Mouse (Mus musculus) G1E (cell line): ENCODE data around the gene Fgfr2. TPM values are rescaled to one million over a fixed set of nuclear protein-coding genes. Genes with fewer than 3 reads are reported as not detected.

Experiments used
- ATAC-seq: 2 replicates; pipeline ENCODE4 v1.8.0; 2016; ENCODE audit warnings: mild to moderate bottlenecking; ENCODE audit not compliant: insufficient number of reproducible peaks, poor library complexity, low FRiP score, severe bottlenecking; ENCODE audit errors: extremely low read depth
- DNase-seq: peaks from one replicate; pipeline ENCODE4 v3.0.0; 2012; ENCODE audit warnings: low spot score
- H3K27me3 ChIP-seq: 2 replicates; pipeline ENCODE4 v1.6.1; 2012; ENCODE audit warnings: mild to moderate bottlenecking, low read length, inconsistent platforms; ENCODE audit not compliant: insufficient read depth
- H3K36me3 ChIP-seq: replicated peaks from 2 replicates; pipeline ENCODE3; 2012; ENCODE audit warnings: mild to moderate bottlenecking, inconsistent platforms
- H3K4me1 ChIP-seq: 2 replicates; pipeline ENCODE4 v1.6.1; 2012; ENCODE audit warnings: low read depth, low read length, inconsistent platforms, mixed read lengths; ENCODE audit not compliant: insufficient read depth
- H3K4me3 ChIP-seq: 2 replicates; pipeline ENCODE4 v1.5.1; 2012; ENCODE audit warnings: low read depth, mild to moderate bottlenecking, inconsistent platforms, low read length, moderate library complexity, mixed read lengths
- H3K9me3 ChIP-seq: replicated peaks from 2 replicates; pipeline ENCODE4 v1.6.1; 2012; ENCODE audit warnings: inconsistent platforms
- CTCF ChIP-seq: IDR thresholded peaks from 2 replicates; pipeline ENCODE4 v1.5.1; 2012; ENCODE audit warnings: low read depth, low read length, inconsistent platforms, mixed read lengths
- GATA1 ChIP-seq: IDR thresholded peaks from 2 replicates; pipeline ENCODE4 v1.6.1; 2012; ENCODE audit warnings: borderline replicate concordance, low read length, inconsistent platforms, mixed read lengths
- GATA2 ChIP-seq: IDR thresholded peaks from 2 replicates; pipeline ENCODE4 v1.6.1; 2012; ENCODE audit warnings: low read depth, low read length, inconsistent platforms, borderline replicate concordance
- POLR2AphosphoS5 ChIP-seq: IDR thresholded peaks from 2 replicates; pipeline ENCODE4 v1.6.1; 2012; ENCODE audit warnings: low read depth, low read length, inconsistent platforms; ENCODE audit not compliant: insufficient replicate concordance
- TAL1 ChIP-seq: conservative IDR thresholded peaks from 2 replicates; pipeline ENCODE4 v1.6.1; 2012; ENCODE audit warnings: low read depth, low read length, inconsistent platforms, mixed read lengths
- polyA plus RNA-seq: library from polyadenylated mRNA; stranded (reverse); fragments of >175 nt; gene quantifications from 2 replicates; pipeline ENCODE4 v1.2.3, GENCODE M21; 2012
- total RNA-seq, 2 experiments: library from RNA; stranded (forward) in 1 of 2; stranded (reverse) in 1 of 2; fragments of 200-1000 nt in 1 of 2; fragments of >200 nt in 1 of 2; fragmentation: Nextera tagmentation in 1 of 2; gene quantifications; 2 replicates each; pipeline ENCODE4 v1.2.3; 2014 to 2017

Gene Fgfr2
- total and polyA plus RNA-seq, 3 experiments: 0.22 TPM; not detected in 2

GRCm38 (mm10) chr7:131777461-131778270 is 1345.5 kb downstream of the Fgfr2 start:
- Histone ChIP-seq H3K36me3 (no peaks in the 10 kb centered on the region), H3K4me1 (no peaks in the 10 kb centered on the region), H3K9me3 (peaks cover 56% of the 10 kb centered on the region), H3K4me3 (no peak overlapping the region), H3K27me3 (no peaks in the 10 kb centered on the region)
- no peak for TF ChIP-seq CTCF
- no peak for TF ChIP-seq GATA2
- no peak for TF ChIP-seq TAL1
- TF ChIP-seq POLR2AphosphoS5: no peak
- TF ChIP-seq GATA1: no peak
- no peak for ATAC-seq
- DNase-seq: no peak

- no peak overlapping the region for H3K4me3 ChIP-seq
- ATAC-seq (no peak), DNase-seq (no peak)
- TF ChIP-seq GATA1: no peak
- TF ChIP-seq POLR2AphosphoS5: no peak
- TF ChIP-seq GATA2: no peak
- TF ChIP-seq TAL1: no peak
- no peak for TF ChIP-seq CTCF
- no peaks in the 10 kb centered on the region for H3K36me3 ChIP-seq
- no peaks in the 10 kb centered on the region for H3K4me1 ChIP-seq
- no peaks in the 10 kb centered on the region for H3K27me3 ChIP-seq
- peaks cover 47% of the 10 kb centered on the region for H3K9me3 ChIP-seq
Measured at GRCm38 (mm10) chr7:131776191-131776752, 1346.9 kb downstream of the Fgfr2 start.

- TF ChIP-seq GATA1: no peak
- TF ChIP-seq CTCF: 0 out of 2 replicates have a peak, but pooled peaks have one; percentile 9
- Histone ChIP-seq H3K4me1 (no peaks in the 10 kb centered on the region), H3K36me3 (no peaks in the 10 kb centered on the region), H3K27me3 (peaks cover 3% of the 10 kb centered on the region; the same call in 1 of the 2 replicates), H3K4me3 (no peak overlapping the region), H3K9me3 (peaks cover 64% of the 10 kb centered on the region)
- DNase-seq (no peak), ATAC-seq (no peak)
Measured at GRCm38 (mm10) chr7:131757922-131758321, 1365.2 kb downstream of the Fgfr2 start.

- Histone ChIP-seq H3K36me3 (no peaks in the 10 kb centered on the region), H3K27me3 (no peaks in the 10 kb centered on the region), H3K9me3 (peaks cover 74% of the 10 kb centered on the region), H3K4me1 (no peaks in the 10 kb centered on the region), H3K4me3 (no peak overlapping the region)
- TF ChIP-seq TAL1 (no peak), CTCF (no peak), GATA1 (no peak), GATA2 (no peak), POLR2AphosphoS5 (no peak)
- DNase-seq (no peak), ATAC-seq (no peak)
Measured at GRCm38 (mm10) chr7:131747152-131748010, 1375.8 kb downstream of the Fgfr2 start.

- no peaks in the 10 kb centered on the region for H3K36me3 ChIP-seq
- peaks cover 73% of the 10 kb centered on the region for H3K9me3 ChIP-seq
- DNase-seq (no peak), ATAC-seq (no peak)
- H3K4me1 ChIP-seq: no peaks in the 10 kb centered on the region
- H3K27me3 ChIP-seq: no peaks in the 10 kb centered on the region
- H3K4me3 ChIP-seq: no peak overlapping the region
- TF ChIP-seq GATA2: no peak
- TF ChIP-seq GATA1: no peak
- no peak for TF ChIP-seq POLR2AphosphoS5
- no peak for TF ChIP-seq CTCF
- TF ChIP-seq TAL1: no peak
Measured at GRCm38 (mm10) chr7:131746752-131747151, 1376.4 kb downstream of the Fgfr2 start.

- no peak for ATAC-seq
- Histone ChIP-seq H3K27me3 (no peaks in the 10 kb centered on the region), H3K4me1 (no peaks in the 10 kb centered on the region), H3K36me3 (no peaks in the 10 kb centered on the region), H3K9me3 (peaks cover 64% of the 10 kb centered on the region), H3K4me3 (no peak overlapping the region)
- TF ChIP-seq GATA1 (no peak), POLR2AphosphoS5 (no peak), CTCF (no peak), GATA2 (no peak), TAL1 (no peak)
- no peak for DNase-seq
Measured at GRCm38 (mm10) chr7:131743193-131743592, 1380.0 kb downstream of the Fgfr2 start.
